Comparison of ENCODE assay signal across 7 mouse cellular contexts in genomic region chr19:46040149-46040902, GRCm38 (mm10). TPM values are rescaled to one million over a fixed set of nuclear protein-coding genes. Genes with fewer than 3 reads are reported as not detected.
A peak's percentile ranks its signal among the peaks of the same experiment; 100 is the strongest.
DNase-seq lines count a peak whose midpoint lies in the region; ATAC-seq lines count a peak whose summit lies in the region.

No protein-coding gene starts in this region.

- peaks cover 75% of the 10 kb centered on the region for H3K4me1 ChIP-seq in forebrain, embryonic 15.5 days
- H3K4me1 ChIP-seq in liver, embryonic 16.5 days (ENCODE audit: control insufficient read depth, low read depth, low read length): peaks cover 78% of the 10 kb centered on the region
- peaks cover 62% of the 10 kb centered on the region for H3K4me1 ChIP-seq in stomach, embryonic 16.5 days (ENCODE audit: control insufficient read depth, insufficient read depth, low read length)

- no peaks in the 10 kb centered on the region for H3K9me3 ChIP-seq in forebrain, embryonic 15.5 days
- no peaks in the 10 kb centered on the region for H3K9me3 ChIP-seq in liver, embryonic 16.5 days (replicated peaks; ENCODE audit: control insufficient read depth, low read length)
- no peaks in the 10 kb centered on the region for H3K9me3 ChIP-seq in stomach, embryonic 16.5 days (replicated peaks; ENCODE audit: control insufficient read depth, low read length)

- H3K9ac ChIP-seq in forebrain, embryonic 15.5 days (replicated peaks): peak overlapping the region; percentile 75
- H3K9ac ChIP-seq in liver, embryonic 16.5 days (ENCODE audit: low read depth, low read length): peak overlapping the region; percentile 90
- peak overlapping the region; percentile 95 for H3K9ac ChIP-seq in stomach, embryonic 16.5 days (ENCODE audit: low read length)

- H3K4me3 ChIP-seq in forebrain, embryonic 15.5 days: peak overlapping the region; percentile 65
- peak overlapping the region; percentile 85 for H3K4me3 ChIP-seq in liver, embryonic 16.5 days (ENCODE audit: low read depth, low read length)
- peak overlapping the region; percentile 75 for H3K4me3 ChIP-seq in stomach, embryonic 16.5 days (replicated peaks; ENCODE audit: low read length)

- H3K4me2 ChIP-seq in forebrain, embryonic 15.5 days (replicated peaks): peak overlapping the region; percentile 99
- peak overlapping the region; percentile 96 for H3K4me2 ChIP-seq in liver, embryonic 16.5 days (ENCODE audit: low read depth, low read length)
- peak overlapping the region; percentile 64 for H3K4me2 ChIP-seq in stomach, embryonic 16.5 days (ENCODE audit: low read depth, low read length)

- ATAC-seq in forebrain, embryonic 15.5 days (replicated peaks): no peak
- no peak for ATAC-seq in liver, embryonic 16.5 days (ENCODE audit: low read depth)
- no peak for ATAC-seq in stomach, embryonic 16.5 days (ENCODE audit: insufficient read depth, low FRiP score)

- DNase-seq in A20 (ENCODE audit: low read depth, low spot score) (peak; percentile 80), MN1 (ENCODE audit: low spot score) (no peak)
- peak; percentile 84 for DNase-seq in CD4-positive helper T cell, adult 2 months (ENCODE audit: low read depth, low spot score)
- DNase-seq in urinary bladder, adult 2 months (ENCODE audit: low spot score): no peak

- H3K36me3 ChIP-seq in forebrain, embryonic 15.5 days: peaks cover 10% of the 10 kb centered on the region
- H3K36me3 ChIP-seq in liver, embryonic 16.5 days (ENCODE audit: control insufficient read depth, insufficient read depth): peaks cover 11% of the 10 kb centered on the region
- no peaks in the 10 kb centered on the region for H3K36me3 ChIP-seq in stomach, embryonic 16.5 days (ENCODE audit: control insufficient read depth, insufficient read depth, low read length)

- peak overlapping the region; percentile 99 for H3K27ac ChIP-seq in forebrain, embryonic 15.5 days (replicated peaks)
- H3K27ac ChIP-seq in liver, embryonic 16.5 days (ENCODE audit: low read length): peak overlapping the region; percentile 81
- peak overlapping the region; percentile 89 for H3K27ac ChIP-seq in stomach, embryonic 16.5 days (ENCODE audit: low read length)

- no peaks in the 10 kb centered on the region for H3K27me3 ChIP-seq in forebrain, embryonic 15.5 days
- 0 out of 2 replicates have a peak, but pooled peaks cover under 1% of the 10 kb centered on the region for H3K27me3 ChIP-seq in liver, embryonic 16.5 days (ENCODE audit: control insufficient read depth, insufficient read depth, low read depth, low read length)
- H3K27me3 ChIP-seq in stomach, embryonic 16.5 days (ENCODE audit: control insufficient read depth, insufficient read depth, low read length): no peaks in the 10 kb centered on the region

- 32% methylated on average over 14 of the region's 14 CpGs for WGBS in forebrain, embryonic 15.5 days
- 27% methylated on average over 14 of the region's 14 CpGs for WGBS in liver, embryonic 16.5 days (ENCODE audit: insufficient replicate concordance)
- 27% methylated on average over 14 of the region's 14 CpGs for WGBS in stomach, embryonic 16.5 days

RNA-seq across cellular contexts. Expression of gene Pprc1, which starts 4.4 kb away (rescaled TPM):
- polyA plus RNA-seq in forebrain, embryonic 15.5 days (2015; fragmentation: Nextera tagmentation; extraction: Ambion mirVana): 17.8 and 20.1 TPM in 2 replicates
- 12.8 and 13.7 TPM in 2 replicates for polyA plus RNA-seq in liver, embryonic 16.5 days (2015; fragmentation: Nextera tagmentation; extraction: Ambion mirVana)
- polyA plus RNA-seq in stomach, embryonic 16.5 days (2015; fragmentation: Nextera tagmentation; extraction: Ambion mirVana): 26.2 and 30.3 TPM in 2 replicates
- polyA plus RNA-seq in urinary bladder, adult 2 months (2012; rRNA removed): 15.4 and 17.9 TPM in 2 replicates

RNA-seq across cellular contexts. Expression of gene Ldb1, which starts 4.7 kb away (rescaled TPM):
- 131 TPM in 2 replicates for polyA plus RNA-seq in forebrain, embryonic 15.5 days (2015; fragmentation: Nextera tagmentation; extraction: Ambion mirVana)
- 20.2 and 23.1 TPM in 2 replicates for polyA plus RNA-seq in liver, embryonic 16.5 days (2015; fragmentation: Nextera tagmentation; extraction: Ambion mirVana)
- 37.4 and 41.4 TPM in 2 replicates for polyA plus RNA-seq in stomach, embryonic 16.5 days (2015; fragmentation: Nextera tagmentation; extraction: Ambion mirVana)
- polyA plus RNA-seq in urinary bladder, adult 2 months (2012; rRNA removed): 222 and 238 TPM in 2 replicates

RNA-seq across cellular contexts. Expression of gene Nolc1, which starts 35.3 kb away (rescaled TPM):
- polyA plus RNA-seq in forebrain, embryonic 15.5 days (2015; fragmentation: Nextera tagmentation; extraction: Ambion mirVana): 77.4 and 86.3 TPM in 2 replicates
- polyA plus RNA-seq in liver, embryonic 16.5 days (2015; fragmentation: Nextera tagmentation; extraction: Ambion mirVana): 38.5 and 41.9 TPM in 2 replicates
- polyA plus RNA-seq in stomach, embryonic 16.5 days (2015; fragmentation: Nextera tagmentation; extraction: Ambion mirVana): 72.7 and 79.8 TPM in 2 replicates
- 27.7 and 30.1 TPM in 2 replicates for polyA plus RNA-seq in urinary bladder, adult 2 months (2012; rRNA removed)

RNA-seq across cellular contexts. Expression of gene Hps6, which starts 37.0 kb away (rescaled TPM):
- polyA plus RNA-seq in forebrain, embryonic 15.5 days (2015; fragmentation: Nextera tagmentation; extraction: Ambion mirVana): 2.9 and 3.4 TPM in 2 replicates
- polyA plus RNA-seq in liver, embryonic 16.5 days (2015; fragmentation: Nextera tagmentation; extraction: Ambion mirVana): 2.4 and 2.8 TPM in 2 replicates
- polyA plus RNA-seq in stomach, embryonic 16.5 days (2015; fragmentation: Nextera tagmentation; extraction: Ambion mirVana): 8.5 and 9.0 TPM in 2 replicates
- polyA plus RNA-seq in urinary bladder, adult 2 months (2012; rRNA removed): 6.6 and 6.7 TPM in 2 replicates

RNA-seq across cellular contexts. Expression of gene Armh3, which starts 42.0 kb away (rescaled TPM):
- 22.8 and 24.7 TPM in 2 replicates for polyA plus RNA-seq in forebrain, embryonic 15.5 days (2015; fragmentation: Nextera tagmentation; extraction: Ambion mirVana)
- polyA plus RNA-seq in liver, embryonic 16.5 days (2015; fragmentation: Nextera tagmentation; extraction: Ambion mirVana): 4.0 and 4.7 TPM in 2 replicates
- 15.4 and 17.7 TPM in 2 replicates for polyA plus RNA-seq in stomach, embryonic 16.5 days (2015; fragmentation: Nextera tagmentation; extraction: Ambion mirVana)
- polyA plus RNA-seq in urinary bladder, adult 2 months (2012; rRNA removed): 11.1 and 12.6 TPM in 2 replicates

Comparison
In these comparisons a context has a peak if more than half of its experiments do, and no peak if none do; other contexts are left out.
1. DNase-seq: peak in A20 (single experiment) and CD4-positive helper T cell, adult 2 months (single experiment); none in MN1 (single experiment) and urinary bladder, adult 2 months (single experiment).
2. Peak in every context shown above with its lines, with median percentiles within 50 percentile points of each other: H3K27ac ChIP-seq, H3K4me2 ChIP-seq, H3K4me3 ChIP-seq and H3K9ac ChIP-seq.